Comparison of ENCODE assay signal across 11 mouse cellular contexts in genomic region chr5:86063501-86063900, GRCm38 (mm10). TPM values are rescaled to one million over a fixed set of nuclear protein-coding genes. Genes with fewer than 3 reads are reported as not detected.
DNase-seq lines count a peak whose midpoint lies in the region; ATAC-seq and TF ChIP-seq lines count a peak whose summit lies in the region.
"Had no signal": no experiment of that assay in that cellular context is flagged by ENCODE, and none has a peak within 500 bp of the region (broad histone marks: within the 10 kb centered on the region; RNA-seq: fewer than 3 reads in every experiment).

No protein-coding gene starts in this region.

- no peak for DNase-seq in heart, adult 2 months
- DNase-seq in G1E (ENCODE audit: low spot score) (no peak), adipocyte (ENCODE audit: low spot score) (no peak)
- DNase-seq in forebrain, postnatal 0 days = no peak
- DNase-seq in left cerebral cortex, postnatal 14 days (ENCODE audit: low spot score in 2 of 2) = no peak
- no peak for DNase-seq in kidney, adult 9 months
- DNase-seq: adrenal gland, postnatal 25 days; heart, postnatal 4 days had no signal

- no peaks in the 10 kb centered on the region for H3K9me3 ChIP-seq in heart, embryonic 15.5 days (replicated peaks)
- H3K9me3 ChIP-seq in G1E (replicated peaks) = no peaks in the 10 kb centered on the region
- no peaks in the 10 kb centered on the region for H3K9me3 ChIP-seq in forebrain, postnatal 0 days (ENCODE audit: low read length)
- H3K9me3 ChIP-seq in midbrain, embryonic 13.5 days = no peaks in the 10 kb centered on the region

- intact Hi-C loops in heart, adult 2 months (cut with DNase I) = no loop called here
- intact Hi-C loops in left cerebral cortex, postnatal 14 days (cut with DNase I) = no loop called here

- H3K4me1 ChIP-seq in heart, embryonic 15.5 days (replicated peaks) = peaks cover 19% of the 10 kb centered on the region
- no peaks in the 10 kb centered on the region; the same call in 1 of the 2 replicates for H3K4me1 ChIP-seq in heart, adult 2 months (ENCODE audit: control insufficient read depth, insufficient read depth, low read length)
- H3K4me1 ChIP-seq in G1E (ENCODE audit: insufficient read depth, low read depth, low read length) = peaks cover 27% of the 10 kb centered on the region
- H3K4me1 ChIP-seq in forebrain, postnatal 0 days (ENCODE audit: insufficient read depth) = peaks cover 10% of the 10 kb centered on the region; the same call in 1 of the 2 replicates
- peaks cover 24% of the 10 kb centered on the region for H3K4me1 ChIP-seq in midbrain, embryonic 13.5 days (replicated peaks)

- H3K4me2 ChIP-seq in heart, embryonic 15.5 days = peak overlapping the region; percentile 61; the same call in 1 of the 2 replicates
- H3K4me2 ChIP-seq in forebrain, postnatal 0 days (ENCODE audit: low read depth) = peak overlapping the region; percentile 48; the same call in 1 of the 2 replicates
- H3K4me2 ChIP-seq in midbrain, embryonic 13.5 days (replicated peaks) = peak overlapping the region; percentile 60

- H3K27ac ChIP-seq in heart, embryonic 15.5 days = no peak overlapping the region
- no peak overlapping the region for H3K27ac ChIP-seq in heart, adult 2 months
- H3K27ac ChIP-seq in forebrain, postnatal 0 days (ENCODE audit: low read depth, low read length) = no peak overlapping the region
- no peak overlapping the region for H3K27ac ChIP-seq in midbrain, embryonic 13.5 days

- H3K27me3 ChIP-seq in heart, embryonic 15.5 days = no peaks in the 10 kb centered on the region
- no peaks in the 10 kb centered on the region for H3K27me3 ChIP-seq in heart, adult 2 months (ENCODE audit: control insufficient read depth, insufficient read depth, low read length)
- no peaks in the 10 kb centered on the region for H3K27me3 ChIP-seq in G1E (ENCODE audit: insufficient read depth, low read length)
- no peaks in the 10 kb centered on the region for H3K27me3 ChIP-seq in forebrain, postnatal 0 days (ENCODE audit: insufficient read depth, low read length)
- no peaks in the 10 kb centered on the region for H3K27me3 ChIP-seq in midbrain, embryonic 13.5 days

- no peak for ATAC-seq in heart, embryonic 15.5 days (replicated peaks; ENCODE audit: insufficient number of reproducible peaks, insufficient read depth, low FRiP score, low read depth)
- ATAC-seq in G1E (ENCODE audit: extremely low read depth, insufficient number of reproducible peaks, low FRiP score, poor library complexity, severe bottlenecking) = 0 out of 2 replicates have a peak, but pooled peaks have one; percentile 2
- no peak for ATAC-seq in forebrain, postnatal 0 days
- ATAC-seq in midbrain, embryonic 13.5 days = no peak

- H3K36me3 ChIP-seq in heart, embryonic 15.5 days = no peaks in the 10 kb centered on the region
- H3K36me3 ChIP-seq in heart, adult 2 months (ENCODE audit: control insufficient read depth, insufficient read depth, low read length) = no peaks in the 10 kb centered on the region
- H3K36me3 ChIP-seq in G1E (replicated peaks) = peaks cover 8% of the 10 kb centered on the region
- H3K36me3 ChIP-seq in forebrain, postnatal 0 days (ENCODE audit: insufficient read depth) = no peaks in the 10 kb centered on the region
- H3K36me3 ChIP-seq in midbrain, embryonic 13.5 days = no peaks in the 10 kb centered on the region

- no peak for TF ChIP-seq CTCF in heart, adult 2 months (IDR thresholded peaks at IDR 0.05)
- TF ChIP-seq CTCF in G1E (IDR thresholded peaks at IDR 0.05; ENCODE audit: low read depth, low read length) = no peak
- no peak for TF ChIP-seq CTCF in forebrain, postnatal 0 days (IDR thresholded peaks at IDR 0.05; ENCODE audit: low read depth)

- WGBS in heart, embryonic 15.5 days = 90% methylated on average over 1 of the region's 1 CpGs
- WGBS in heart, adult 2 months = 74% methylated on average over 1 of the region's 1 CpGs
- 100% methylated on average over 1 of the region's 1 CpGs for WGBS in forebrain, postnatal 0 days
- 92% methylated on average over 1 of the region's 1 CpGs for WGBS in midbrain, embryonic 13.5 days

- H3K9ac ChIP-seq in heart, embryonic 15.5 days = no peak overlapping the region
- H3K9ac ChIP-seq in heart, adult 2 months (ENCODE audit: low read depth, low read length) = no peak overlapping the region
- H3K9ac ChIP-seq in forebrain, postnatal 0 days = no peak overlapping the region
- H3K9ac ChIP-seq in midbrain, embryonic 13.5 days (replicated peaks) = no peak overlapping the region

- no peak for TF ChIP-seq POLR2A in heart, adult 2 months (IDR thresholded peaks at IDR 0.05; ENCODE audit: insufficient read depth, low read depth, low read length)

- peak overlapping the region; percentile 93; the same call in 1 of the 2 replicates for H3K4me3 ChIP-seq in heart, embryonic 15.5 days
- no peak overlapping the region for H3K4me3 ChIP-seq in heart, adult 2 months
- H3K4me3 ChIP-seq in G1E (ENCODE audit: low read depth, low read length) = no peak overlapping the region; the same call in 1 of the 2 replicates
- no peak overlapping the region for H3K4me3 ChIP-seq in forebrain, postnatal 0 days (ENCODE audit: low read depth, low read length)
- H3K4me3 ChIP-seq in midbrain, embryonic 13.5 days (replicated peaks) = peak overlapping the region; percentile 73

- no peaks in the 10 kb centered on the region for H3K79me2 ChIP-seq in heart, adult 2 months (replicated peaks; ENCODE audit: control insufficient read depth, insufficient read depth, low read length)

- TF ChIP-seq EP300 in heart, adult 2 months (IDR thresholded peaks at IDR 0.05; ENCODE audit: insufficient read depth, low read depth, low read length) = no peak

RNA-seq across cellular contexts. Expression of gene Cenpc1, which starts 1.9 kb away (rescaled TPM):
- polyA plus RNA-seq in heart, embryonic 15.5 days (2015; fragmentation: Nextera tagmentation; extraction: Ambion mirVana) = 22.0 and 23.1 TPM in 2 replicates
- 1 to 10 TPM; 4.3 to 5.3 TPM for total RNA-seq in heart, adult 2 months (2021)
- 2.3 and 3.0 TPM in 2 replicates for polyA plus RNA-seq in heart, adult 2 months (2012; rRNA removed)
- total RNA-seq in G1E (2014; fragmentation: Nextera tagmentation) = 65.4 and 68.9 TPM in 2 replicates
- total RNA-seq in G1E (2017) = 43.2 and 46.8 TPM in 2 replicates
- polyA plus RNA-seq in G1E (2012) = 3.4 and 11.1 TPM in 2 replicates
- 29.1 and 30.4 TPM in 2 replicates for total RNA-seq in forebrain, postnatal 0 days (2014; rRNA removed)
- polyA plus RNA-seq in forebrain, postnatal 0 days (2015; fragmentation: Nextera tagmentation; extraction: Ambion mirVana) = 17.6 and 22.9 TPM in 2 replicates
- polyA plus RNA-seq in midbrain, embryonic 13.5 days (2015; fragmentation: Nextera tagmentation; extraction: Ambion mirVana) = 42.7 and 43.0 TPM in 2 replicates
- 10 to 100 TPM; 23.1 to 24.2 TPM for total RNA-seq in left cerebral cortex, postnatal 14 days (2021)

RNA-seq across cellular contexts. Expression of gene Stap1, which starts 8.0 kb away (rescaled TPM):
- polyA plus RNA-seq in heart, embryonic 15.5 days (2015; fragmentation: Nextera tagmentation; extraction: Ambion mirVana) = 0.34 and 2.5 TPM in 2 replicates
- total RNA-seq in heart, adult 2 months (2021) = under 1 TPM; 0.64 to 0.68 TPM
- polyA plus RNA-seq in heart, adult 2 months (2012; rRNA removed) = 0.56 and 0.57 TPM in 2 replicates
- 2.3 and 2.9 TPM in 2 replicates for total RNA-seq in G1E (2014; fragmentation: Nextera tagmentation)
- 0.87 and 2.9 TPM in 2 replicates for total RNA-seq in G1E (2017)
- polyA plus RNA-seq in G1E (2012) = 0.03 TPM in 1 of 2 replicates, not detected in the other
- 0.05 TPM in 1 of 2 replicates, not detected in the other for total RNA-seq in forebrain, postnatal 0 days (2014; rRNA removed)
- 0.15 and 0.53 TPM in 2 replicates for polyA plus RNA-seq in forebrain, postnatal 0 days (2015; fragmentation: Nextera tagmentation; extraction: Ambion mirVana)
- 0.28 and 0.31 TPM in 2 replicates for polyA plus RNA-seq in midbrain, embryonic 13.5 days (2015; fragmentation: Nextera tagmentation; extraction: Ambion mirVana)
- total RNA-seq in left cerebral cortex, postnatal 14 days (2021) = not detected
- total RNA-seq: left cerebral cortex, adult 8-10 months had no signal

Comparison
In these comparisons a context has a peak if more than half of its experiments do, and no peak if none do; other contexts are left out.
1. H3K4me3 ChIP-seq: peak in heart, embryonic 15.5 days (single experiment) and midbrain, embryonic 13.5 days (single experiment); none in heart, adult 2 months (single experiment), G1E (single experiment) and forebrain, postnatal 0 days (single experiment).
2. Peak in every context shown above with its lines, with median percentiles within 50 percentile points of each other: H3K4me2 ChIP-seq.